Mouse (Mus musculus) fibroblast of lung, adult 2 months (primary cell): Measurements from ENCODE around the gene Sptb.
A peak's percentile ranks its signal among the peaks of the same experiment; 100 is the strongest.

Experiments used
- DNase-seq: peaks from one replicate; pipeline ENCODE4 v3.0.0-alpha.2; 2011; ENCODE audit warnings: low read depth

Sptb gene

DNA sequence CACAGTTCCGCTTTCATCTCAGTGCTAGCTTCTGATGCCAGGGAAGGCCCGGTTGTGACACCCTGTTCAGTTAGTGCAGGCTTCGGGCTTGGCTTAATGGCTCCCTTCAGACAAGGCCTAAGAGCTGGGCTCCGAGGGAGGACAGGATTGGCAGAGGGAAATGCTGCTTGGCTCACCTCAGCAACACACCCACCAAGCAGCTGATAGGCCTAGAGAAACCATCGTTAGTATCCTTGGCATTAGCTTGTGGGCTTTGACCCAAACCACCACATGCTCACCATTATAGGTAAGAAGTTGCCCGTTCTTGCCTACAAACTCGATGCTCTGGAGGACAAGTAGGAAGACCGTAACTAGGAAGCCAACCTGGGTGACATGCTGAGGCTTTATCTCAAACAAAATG is 38.3 kb downstream of the Sptb start:
- DNase-seq: no peak

DNA sequence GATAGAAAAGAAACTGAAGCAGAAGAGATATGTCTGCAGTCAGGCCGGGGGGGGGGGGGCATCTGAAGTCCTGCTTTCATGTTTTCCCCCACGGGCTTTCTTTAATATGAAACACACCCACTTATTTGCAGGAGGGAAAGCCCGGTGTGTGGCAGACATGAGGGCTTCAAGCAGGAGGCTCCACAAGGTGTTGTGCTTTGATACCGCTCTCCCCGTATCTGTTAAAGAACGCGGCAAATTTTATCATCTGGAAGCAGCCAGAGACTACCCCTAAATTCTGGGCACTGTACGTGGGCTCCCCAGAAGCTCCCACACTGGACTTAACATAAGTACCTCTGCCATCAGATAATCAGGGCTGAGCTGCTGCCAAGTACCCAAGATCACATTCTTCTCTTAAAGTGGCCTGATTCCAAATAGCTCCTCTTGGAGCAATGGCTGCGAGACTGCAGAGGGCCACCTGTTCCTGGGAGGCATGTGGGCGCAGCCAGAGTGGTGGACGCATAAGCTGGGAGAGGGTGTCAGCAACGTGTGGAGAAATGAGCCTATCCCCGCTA is 39.7 kb downstream of the Sptb start:
- DNase-seq: no peak

DNA sequence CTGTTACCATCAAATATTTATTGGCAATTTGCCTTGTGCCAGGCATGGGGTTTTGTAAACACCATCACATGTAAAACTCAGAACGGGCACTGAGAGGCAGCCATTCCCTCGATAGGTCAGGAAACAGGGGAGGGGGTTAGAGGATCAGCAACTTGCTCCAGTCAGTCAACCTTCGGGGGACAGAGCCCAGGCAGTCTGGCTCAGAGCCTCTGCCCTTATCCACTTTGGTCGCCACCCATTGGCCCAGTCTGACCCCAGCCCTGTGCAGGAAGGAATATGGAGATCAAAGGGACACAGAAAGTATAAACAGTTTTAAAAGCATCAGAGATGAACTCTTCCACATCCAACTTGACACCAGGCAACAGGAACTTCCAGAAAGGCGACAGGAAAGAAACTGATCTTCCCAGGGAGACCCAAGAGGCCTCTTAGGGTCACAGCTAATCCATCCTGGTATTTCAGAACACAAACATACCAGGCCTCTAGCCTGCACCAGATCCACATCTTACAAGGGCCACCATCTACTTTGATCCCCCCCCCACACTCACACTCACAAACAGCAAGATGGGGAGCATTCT is 40.3 kb downstream of the Sptb start:
- DNase-seq: no peak

DNA sequence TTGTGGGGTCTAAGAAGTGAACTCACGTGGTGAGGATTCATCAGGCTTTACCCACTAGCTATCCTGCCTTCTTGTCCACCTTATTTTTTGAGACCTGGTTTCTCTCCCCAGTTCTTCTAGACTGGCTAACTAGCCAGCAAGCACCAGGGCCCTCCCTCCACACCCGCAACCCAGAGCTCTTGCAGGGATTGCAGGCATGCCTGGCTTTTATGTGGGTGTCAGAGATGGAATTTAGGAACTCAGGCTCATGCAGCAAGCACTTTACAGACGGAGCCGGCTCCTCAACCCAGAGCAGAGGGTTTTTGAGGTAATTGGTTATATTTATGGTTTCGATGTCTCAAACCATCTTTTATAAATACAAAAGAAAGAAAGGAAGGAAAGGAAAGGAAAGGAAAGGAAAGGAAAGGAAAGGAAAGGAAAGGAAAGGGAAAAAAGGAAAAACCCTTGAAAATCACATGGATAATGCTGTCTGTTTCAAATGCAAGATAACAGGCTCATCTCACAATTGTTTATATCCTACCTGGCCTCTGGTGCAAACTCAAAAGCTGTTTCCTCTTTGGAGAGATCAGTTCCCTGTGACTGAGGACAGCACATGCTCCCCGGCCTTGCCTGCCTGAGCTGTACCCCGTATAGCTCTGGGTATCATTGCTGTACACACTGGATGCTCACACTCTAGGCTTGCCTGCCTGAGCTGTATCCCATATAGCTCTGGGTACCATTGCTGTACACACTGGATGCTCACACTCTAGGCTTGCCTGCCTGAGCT is 41.5 kb downstream of the Sptb start:
- no peak for DNase-seq

DNA sequence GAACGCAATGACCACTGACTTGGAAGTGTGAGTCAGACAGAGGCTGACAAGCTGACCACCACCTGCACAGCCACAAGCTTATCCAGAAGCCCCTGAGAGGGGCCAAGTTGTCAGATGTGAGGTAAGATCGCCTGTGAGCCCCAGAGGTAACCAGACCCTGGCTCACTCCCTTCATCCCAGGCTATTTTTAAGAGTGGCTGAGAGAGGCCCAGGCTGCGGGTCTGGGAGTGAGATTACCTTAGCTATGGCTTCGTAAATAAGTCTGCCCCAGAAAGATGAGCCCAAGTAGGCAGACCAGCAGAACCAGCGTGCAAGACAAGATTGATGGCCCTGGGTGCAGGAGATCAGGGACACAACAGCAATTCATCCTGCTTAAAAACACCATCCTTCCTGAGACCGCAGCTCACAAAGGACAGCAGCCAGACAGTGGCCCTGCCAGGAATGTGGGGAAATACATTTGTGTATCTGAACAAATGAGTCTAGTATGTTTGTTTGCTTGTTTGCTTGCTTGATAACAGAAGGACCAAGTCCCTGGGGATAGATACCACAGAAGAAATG is 58.5 kb downstream of the Sptb start:
- no peak for DNase-seq

DNA sequence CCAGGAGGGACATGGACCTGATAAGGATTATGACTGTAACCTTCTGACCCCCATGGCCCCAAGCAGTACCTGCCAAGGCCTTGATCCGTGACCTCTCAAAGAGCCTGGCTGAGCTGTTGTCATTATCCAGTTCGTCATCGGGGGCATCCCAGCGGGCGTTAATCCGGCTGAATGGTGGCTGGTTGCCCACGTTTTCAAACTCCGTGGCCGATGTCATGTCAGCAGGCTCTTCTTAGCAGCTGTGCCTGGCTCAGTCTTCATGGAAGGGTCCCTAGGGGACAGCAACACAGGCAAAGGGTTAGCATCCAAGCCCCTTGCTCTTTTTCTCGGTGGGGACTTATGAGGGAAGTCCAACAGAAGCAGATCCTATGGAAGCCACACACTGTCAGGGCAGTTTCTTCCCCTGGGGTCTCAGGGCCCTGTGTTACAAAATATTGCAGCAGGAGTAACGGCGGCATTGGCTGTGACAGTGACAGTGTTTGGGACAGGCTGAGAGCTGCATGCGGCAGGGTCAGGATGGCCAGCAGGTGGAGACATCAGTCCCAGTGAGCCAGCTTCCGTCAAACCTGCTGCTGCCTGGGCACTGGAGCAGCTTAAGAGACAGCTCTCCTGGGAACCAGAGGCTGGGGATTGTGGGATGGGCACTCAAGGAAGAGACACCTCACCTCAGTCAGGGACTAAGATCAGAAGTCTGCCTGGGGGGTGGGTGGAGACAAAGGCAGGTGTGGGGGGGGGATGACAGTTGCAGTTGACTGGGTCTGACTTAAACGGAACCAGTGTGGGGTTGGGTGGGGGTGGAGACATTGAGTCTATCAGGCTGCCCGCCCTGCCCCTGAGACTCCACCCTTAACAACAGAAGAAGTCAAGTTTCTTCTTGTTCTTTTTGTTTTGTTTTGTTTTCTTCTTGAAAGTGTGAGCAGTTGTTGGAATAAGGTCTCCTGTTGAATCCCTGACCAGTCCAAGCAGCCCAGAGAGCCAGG is 60.3 kb downstream of the Sptb start:
- DNase-seq: no peak

DNA sequence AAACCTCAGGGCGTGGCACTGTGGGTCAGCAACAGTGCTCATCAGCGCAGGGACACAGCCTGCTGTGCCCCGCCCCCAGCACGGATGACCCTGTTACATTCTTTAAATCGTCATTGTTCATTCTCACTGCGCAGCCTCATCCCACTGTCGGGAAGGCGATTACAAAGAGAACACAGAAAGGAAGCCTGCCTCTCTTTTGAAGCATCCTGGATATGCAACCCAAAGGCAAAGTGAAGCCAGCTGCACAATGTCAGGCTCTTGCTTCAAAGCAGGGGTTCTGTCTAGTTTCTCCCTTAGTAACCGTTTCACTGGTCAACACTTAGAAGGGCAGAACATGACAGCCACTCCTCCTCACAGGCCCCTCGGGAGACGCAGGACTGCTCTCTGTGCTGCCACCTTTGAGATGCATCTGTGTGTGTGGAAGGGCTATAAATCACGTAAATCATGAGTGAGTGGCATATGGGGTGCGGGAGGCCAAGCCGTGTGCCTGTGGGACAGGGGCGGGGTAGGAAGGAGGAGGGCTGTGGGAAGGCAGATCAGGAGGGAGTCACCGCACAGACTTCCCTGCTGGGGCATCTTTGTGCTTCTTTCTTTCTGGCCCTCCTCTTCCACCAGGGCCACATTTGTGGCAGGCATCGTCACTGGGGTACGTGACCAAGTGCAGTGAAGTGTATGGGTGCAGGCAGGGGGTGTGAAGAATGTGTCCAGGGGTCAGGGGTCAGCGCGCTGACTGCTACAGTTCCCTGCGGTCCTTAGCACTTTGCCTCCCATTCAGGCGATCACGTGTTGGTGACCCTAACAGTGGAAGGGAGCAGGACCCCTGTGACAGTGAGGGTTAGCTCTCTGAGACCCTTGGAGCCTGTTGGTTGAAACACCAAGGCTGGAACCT is 64.9 kb downstream of the Sptb start:
- DNase-seq: no peak

DNA sequence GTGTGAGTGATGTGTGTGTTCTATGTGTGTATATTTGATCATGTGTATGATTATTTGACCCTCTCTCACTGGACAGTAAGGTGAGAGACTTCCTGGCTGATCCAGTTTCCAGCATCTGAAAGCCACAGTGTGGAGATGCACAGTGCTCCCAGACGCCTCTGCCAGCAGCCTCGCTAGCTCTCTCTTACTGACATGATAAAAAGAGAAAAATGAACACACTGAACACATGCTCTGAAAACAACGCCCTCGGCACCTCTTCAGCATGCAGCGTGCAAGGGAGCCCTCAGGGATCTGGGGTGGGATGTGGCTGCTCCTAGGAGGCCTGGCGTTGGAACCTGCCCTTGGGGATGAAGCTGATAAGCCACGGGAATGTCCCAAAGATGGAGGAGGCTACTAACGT is 66.7 kb downstream of the Sptb start:
- no peak for DNase-seq

DNA sequence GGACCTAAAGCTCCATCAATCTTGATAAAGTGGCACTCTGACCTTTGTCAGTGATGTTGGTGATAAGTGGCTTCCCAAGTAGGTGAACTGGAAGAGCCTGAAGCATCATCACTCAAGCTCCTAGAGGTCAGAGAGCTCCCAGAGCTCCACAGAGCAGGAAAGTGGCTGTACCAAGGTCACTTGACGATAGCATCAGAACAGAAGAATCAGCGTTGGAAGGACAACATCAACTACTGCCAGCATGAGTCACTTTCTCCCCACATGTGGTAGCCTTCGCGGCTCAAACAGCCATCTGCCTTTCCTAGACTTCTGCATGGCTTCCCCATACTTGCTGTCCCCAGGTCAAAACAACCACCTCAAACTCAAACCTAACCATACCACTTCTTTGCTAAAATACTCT is 67.7 kb downstream of the Sptb start:
- DNase-seq: no peak

DNA sequence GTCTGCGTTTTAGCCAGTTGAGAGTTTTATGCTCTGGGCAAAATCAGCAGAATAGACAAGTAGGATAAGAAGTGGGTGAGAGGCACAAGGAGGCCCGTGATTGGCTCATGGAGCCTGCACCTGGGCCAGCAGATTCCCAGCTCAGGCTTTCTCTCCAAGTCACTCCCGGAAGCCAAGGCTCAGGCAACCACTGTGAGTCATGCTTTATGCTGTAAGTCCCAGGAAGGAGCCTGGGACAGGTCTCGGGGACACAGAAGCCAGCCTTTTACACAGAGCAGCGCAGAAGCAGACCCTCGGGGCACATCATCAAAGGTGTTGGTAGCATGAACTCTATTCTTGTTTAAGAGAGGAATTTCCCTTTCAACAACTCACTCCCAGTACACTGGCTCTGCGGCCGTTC is 69.7 kb downstream of the Sptb start:
- DNase-seq: no peak

DNA sequence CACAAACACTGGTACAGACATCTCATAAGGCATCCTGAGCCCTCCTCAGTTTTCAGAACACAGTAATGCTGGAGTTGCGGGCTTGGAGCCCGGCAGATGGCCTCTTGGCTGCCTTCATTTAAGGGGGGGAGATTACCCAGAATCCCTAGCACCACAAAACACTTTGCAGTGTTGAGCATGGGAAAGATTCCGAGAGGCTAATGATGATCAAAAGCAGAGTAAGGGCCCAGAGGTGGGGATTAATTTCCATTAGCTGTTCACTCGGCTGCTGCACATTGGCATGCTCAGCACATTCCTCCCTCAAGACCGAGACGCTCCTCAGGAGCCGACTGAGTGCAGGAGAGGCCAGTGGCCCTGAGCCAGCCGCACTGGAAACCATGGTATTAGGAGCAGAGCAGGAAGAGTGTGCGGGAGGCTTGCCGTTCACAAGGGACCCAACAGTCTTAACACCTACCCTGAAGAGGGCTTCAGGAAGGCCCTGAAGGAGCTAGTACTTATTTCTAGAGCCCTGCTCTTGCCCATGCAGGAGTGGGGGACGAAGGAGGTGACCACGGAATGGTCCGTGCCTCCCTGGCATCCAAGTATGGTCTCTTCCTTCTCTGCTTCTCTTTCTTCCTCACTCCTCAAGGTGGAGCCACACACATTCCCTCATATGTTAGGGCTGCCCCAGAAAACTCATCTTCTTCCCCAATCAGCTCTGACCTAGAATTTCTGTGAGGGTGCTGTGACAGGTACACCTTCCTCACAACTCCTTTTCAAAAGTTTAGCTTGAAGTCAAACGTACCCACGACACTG is 75.3 kb downstream of the Sptb start:
- peak; percentile 5 for DNase-seq

DNA sequence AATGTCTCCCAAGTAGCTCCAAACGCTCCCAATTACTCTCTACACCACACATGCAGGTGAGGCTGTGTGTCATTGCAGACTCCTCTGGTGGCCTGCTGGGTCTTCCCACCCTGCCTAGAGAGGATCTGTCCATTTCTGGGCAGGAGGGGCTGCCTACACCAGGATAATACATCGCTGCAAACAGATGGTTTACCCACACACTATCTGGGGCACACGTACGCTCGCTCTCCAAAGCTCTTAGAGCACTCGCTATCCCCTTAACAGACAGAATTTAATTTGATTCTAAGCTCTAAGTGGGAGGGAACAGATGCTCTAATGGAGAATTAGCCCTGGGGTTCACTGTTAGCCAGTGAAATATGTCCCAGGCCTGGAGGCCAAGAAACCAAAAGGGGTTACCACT is 87.0 kb downstream of the Sptb start:
- no peak for DNase-seq

DNA sequence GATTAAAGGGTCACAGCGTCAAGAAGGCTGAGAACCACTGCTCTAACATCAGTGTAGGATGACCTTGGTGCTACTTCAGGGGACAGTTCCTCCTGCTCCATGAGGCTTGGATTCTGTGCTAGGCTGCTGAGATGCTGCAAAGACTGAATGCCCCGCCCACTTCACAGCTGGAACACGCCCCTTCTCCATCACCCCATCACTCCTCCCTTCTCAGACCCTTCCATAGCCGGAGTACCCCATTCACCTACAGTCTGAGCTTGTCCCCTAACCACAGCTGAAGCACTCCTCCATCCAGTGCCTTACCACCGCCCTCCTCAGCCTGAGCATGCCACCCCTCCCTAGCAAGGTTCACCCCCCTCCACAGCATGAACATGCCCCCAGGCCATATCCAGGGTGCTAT is 90.5 kb downstream of the Sptb start:
- DNase-seq: no peak

DNA sequence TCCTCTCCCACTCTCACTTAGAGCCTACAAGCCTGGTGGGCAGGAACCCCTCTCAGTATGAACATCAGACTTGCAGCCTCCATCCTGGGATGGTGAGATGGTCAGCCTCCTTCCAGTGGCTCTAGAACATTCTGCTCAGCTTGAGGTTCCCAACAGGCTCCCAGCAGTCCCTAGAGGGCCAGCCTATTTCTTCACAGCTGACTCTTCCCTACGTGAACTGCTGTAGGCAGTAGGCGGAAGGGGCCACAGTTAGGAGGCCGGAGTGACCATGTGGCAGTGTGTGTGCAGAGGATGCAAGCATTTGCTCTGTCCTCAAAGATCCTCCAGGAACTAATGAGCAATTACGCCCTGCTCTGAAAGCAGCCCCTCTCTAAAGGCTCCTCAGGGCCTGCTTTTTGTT is 92.2 kb downstream of the Sptb start:
- no peak for DNase-seq

DNA sequence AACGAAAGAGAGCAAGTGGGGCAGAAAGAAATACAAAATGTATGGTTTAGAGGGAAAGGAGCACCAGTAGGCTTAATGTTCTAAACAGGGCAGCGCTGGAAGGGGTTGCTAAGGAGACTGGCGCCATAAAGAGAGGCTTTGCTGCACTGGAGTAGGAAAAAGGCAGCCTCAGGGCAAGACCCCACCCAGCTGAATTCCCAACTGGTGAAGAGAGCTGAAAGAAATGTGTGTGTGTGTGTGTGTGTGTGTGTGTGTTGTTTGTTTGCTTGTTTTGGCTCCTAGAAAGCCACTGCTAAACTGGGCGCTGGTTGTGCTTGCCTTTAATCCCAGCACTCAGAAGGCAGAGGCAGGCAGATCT is 94.8 kb downstream of the Sptb start:
- DNase-seq: no peak

DNA sequence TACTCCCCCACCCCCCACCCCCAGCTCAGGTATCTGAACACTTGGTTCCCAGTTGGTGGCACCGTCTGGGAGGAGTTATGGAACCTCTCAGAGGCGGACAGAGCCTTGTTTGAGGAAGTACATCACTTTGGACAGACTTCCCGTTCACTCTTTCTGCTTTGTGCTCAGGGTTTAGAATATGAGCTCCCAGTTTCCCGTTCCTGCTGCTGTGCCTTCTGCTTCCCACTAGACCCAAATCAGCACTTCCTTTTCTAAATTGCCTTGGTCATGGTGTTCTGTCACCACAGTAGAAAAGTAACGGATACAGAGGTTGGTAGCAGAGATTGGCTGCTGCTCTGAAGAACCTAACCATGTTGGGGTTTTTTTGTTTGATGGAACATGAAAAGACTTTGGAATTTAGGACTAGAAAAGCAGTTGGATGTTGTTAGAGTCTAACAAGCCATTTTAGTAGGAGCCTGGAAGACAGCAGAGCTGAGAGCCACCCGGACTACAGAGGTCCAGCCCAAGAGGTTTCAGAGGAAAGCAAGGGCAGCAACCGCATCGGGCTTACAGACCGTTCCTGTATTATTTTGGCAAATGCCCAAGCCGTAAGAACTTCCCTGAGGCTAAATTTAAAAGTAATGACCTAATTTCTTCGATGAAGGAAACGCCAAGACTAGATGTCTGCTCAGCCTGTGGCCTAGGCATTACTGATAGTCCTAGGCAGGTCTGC is 95.3 kb downstream of the Sptb start:
- no peak for DNase-seq

DNA sequence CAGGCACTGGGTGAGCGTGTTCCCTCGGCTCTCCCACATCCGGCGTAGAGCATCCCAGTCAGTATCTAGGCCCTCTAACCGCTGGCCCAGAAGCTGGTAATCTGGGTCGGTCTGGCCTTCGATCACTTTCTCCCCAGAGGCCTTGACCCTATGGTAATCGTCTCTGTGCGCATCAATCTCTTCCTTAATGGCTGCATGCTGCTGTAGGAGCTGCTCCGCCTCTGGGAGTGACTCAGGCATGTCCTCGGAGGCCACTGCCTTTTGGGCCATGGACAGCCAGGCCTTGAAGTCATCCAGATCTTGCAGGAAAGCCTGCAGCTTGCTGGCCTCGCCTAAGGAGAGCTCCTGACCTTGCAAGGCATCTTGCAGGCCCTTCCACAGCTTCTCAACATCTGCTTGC is 97.7 kb downstream of the Sptb start:
- no peak for DNase-seq

DNA sequence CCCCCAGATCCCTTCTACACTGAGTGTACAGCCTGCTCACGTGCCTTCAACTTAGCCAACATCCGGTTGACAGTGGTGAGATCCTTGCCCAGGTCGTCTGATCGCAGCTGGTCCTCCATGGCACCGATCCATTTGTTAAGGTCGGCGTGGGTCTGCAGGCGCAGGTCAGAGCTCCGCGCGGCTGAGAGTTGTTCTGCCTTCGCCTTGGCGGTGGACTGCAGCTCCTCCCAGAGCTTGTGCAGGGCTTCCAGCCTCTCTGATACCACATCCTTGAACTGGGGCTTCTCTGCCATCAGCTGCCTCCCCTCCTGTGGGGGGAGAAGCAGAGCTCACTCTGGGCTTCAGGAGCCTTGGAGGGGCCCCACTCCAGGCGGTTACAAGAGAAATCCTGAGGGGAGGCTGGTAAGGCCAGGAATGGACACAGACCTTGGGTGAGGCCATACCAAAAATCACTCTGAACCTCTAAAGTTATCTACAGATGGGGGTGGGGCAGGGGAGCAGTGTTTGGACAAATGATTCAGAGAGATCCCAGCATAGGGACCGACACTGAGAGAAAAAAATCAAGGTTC is 101.3 kb downstream of the Sptb start:
- no peak for DNase-seq

DNA sequence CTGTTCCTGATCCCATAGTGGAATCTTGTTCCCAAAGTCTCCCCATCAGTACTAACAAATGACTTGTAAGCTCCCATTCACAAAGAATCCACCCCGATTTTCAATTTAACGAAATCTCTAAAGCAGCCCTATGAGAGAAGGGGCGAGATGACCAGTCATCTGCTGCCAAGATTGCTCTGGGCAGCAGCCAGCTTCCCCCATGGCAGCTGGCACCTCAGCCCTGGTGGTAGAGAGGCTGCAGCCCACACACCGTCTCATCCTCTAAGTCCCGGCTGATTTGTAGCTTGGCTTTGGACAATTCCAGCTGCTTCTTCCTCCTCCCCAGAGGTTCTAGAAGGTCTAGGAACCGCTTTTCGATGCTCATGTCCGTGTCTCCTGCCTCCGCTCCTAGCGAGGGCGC is 102.1 kb downstream of the Sptb start:
- no peak for DNase-seq

DNA sequence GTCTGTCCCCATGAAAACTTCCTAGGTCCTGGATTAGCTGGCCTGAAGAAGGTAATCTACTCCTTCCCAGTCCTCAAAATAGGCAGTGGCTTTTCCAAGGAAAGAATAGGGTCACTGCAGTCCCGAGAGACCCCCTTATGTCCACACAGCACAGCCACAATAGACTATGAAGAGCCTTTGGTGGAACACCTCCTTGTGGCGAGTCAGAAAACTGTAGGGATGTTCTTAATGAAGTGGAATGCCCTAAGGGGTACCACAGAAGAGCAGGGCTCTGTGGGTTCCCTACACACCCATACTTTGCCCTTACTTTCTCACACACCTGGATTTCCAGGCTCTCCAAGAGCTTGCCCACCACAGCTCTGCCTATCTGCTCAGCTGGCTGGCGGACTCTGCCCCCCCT is 104.5 kb downstream of the Sptb start:
- DNase-seq: no peak
